Mouse (Mus musculus): Measurements from ENCODE around the gene Abracl. TPM values are rescaled to one million over a fixed set of nuclear protein-coding genes. Genes with fewer than 3 reads are reported as not detected.

Gene Abracl
- 133 and 226 TPM in 2 replicates for polyA plus RNA-seq (2015; fragmentation: Nextera tagmentation; extraction: Ambion mirVana)

GRCm38 (mm10) chr10:18022741-18023347 is at the start of gene Abracl:
Gene Abracl, minus strand, starts transcription at chr10:18023288.

GRCm38 (mm10) chr10:18055696-18056390 is 32.8 kb upstream of the Abracl start, which contains the start of gene Reps1:
Gene Reps1, plus strand, starts transcription at chr10:18055861.

Other genes starting within 250 kb of the Abracl start
- 0.88 and 0.90 TPM in 2 replicates for gene Txlnb, start 227.1 kb downstream of the Abracl start, polyA plus RNA-seq (2015; fragmentation: Nextera tagmentation; extraction: Ambion mirVana)
- gene Heca, start 75.2 kb downstream of the Abracl start, polyA plus RNA-seq (2015; fragmentation: Nextera tagmentation; extraction: Ambion mirVana), result 5.3 and 6.3 TPM in 2 replicates
- gene Reps1, start 32.6 kb upstream of the Abracl start, polyA plus RNA-seq (2015; fragmentation: Nextera tagmentation; extraction: Ambion mirVana), result 17.0 and 17.6 TPM in 2 replicates
- gene Ect2l, start 187.6 kb upstream of the Abracl start, polyA plus RNA-seq (2015; fragmentation: Nextera tagmentation; extraction: Ambion mirVana), result 0.63 and 1.2 TPM in 2 replicates
- 20.9 and 24.5 TPM in 2 replicates for gene Ccdc28a, start 211.7 kb upstream of the Abracl start, polyA plus RNA-seq (2015; fragmentation: Nextera tagmentation; extraction: Ambion mirVana)